Mouse (Mus musculus) embryonic fibroblast, embryonic 13.5 days (primary cell): ENCODE data around the gene Nrcam.

Source experiments
- CTCF ChIP-seq: IDR thresholded peaks from 2 replicates; pipeline ENCODE4 v1.5.1; 2011; ENCODE audit warnings: mild to moderate bottlenecking, control low read depth, low read length, moderate library complexity, borderline replicate concordance; ENCODE audit not compliant: insufficient read depth
- POLR2A ChIP-seq: IDR thresholded peaks from 2 replicates; pipeline ENCODE4 v1.6.1; 2011; ENCODE audit warnings: low read depth, mild to moderate bottlenecking, control low read depth, low read length, moderate library complexity

GRCm38 (mm10) chr12:44283378-44283777 lies 45.3 kb upstream of the Nrcam start:
- TF ChIP-seq CTCF: no peak
- no peak for TF ChIP-seq POLR2A
